ENCODE assay signal across 8 mouse cellular contexts in genomic region chr5:130950894-130951400, GRCm38 (mm10).
A peak's percentile ranks its signal among the peaks of the same experiment; 100 is the strongest.
DNase-seq lines count a peak whose midpoint lies in the region; ATAC-seq and TF ChIP-seq lines count a peak whose summit lies in the region.

No protein-coding gene starts in this region.

- ATAC-seq in megakaryocyte progenitor cell, adult 5-6 weeks (replicated peaks; ENCODE audit: poor library complexity): no peak

- no peaks in the 10 kb centered on the region for H3K36me3 ChIP-seq in kidney, adult 2 months (ENCODE audit: control insufficient read depth, insufficient read depth, low read length)

- TF ChIP-seq POLR2A in kidney, adult 2 months (IDR thresholded peaks at IDR 0.05; ENCODE audit: low read depth, low read length): no peak

- WGBS in kidney, adult 2 months: 50% methylated on average over 6 of the region's 6 CpGs

- no peak overlapping the region for H3K27ac ChIP-seq in kidney, adult 2 months (ENCODE audit: insufficient read depth, low read depth, low read length)

- no peak overlapping the region for H3K4me3 ChIP-seq in kidney, adult 2 months (ENCODE audit: insufficient read depth, low read depth, low read length)

- H3K27me3 ChIP-seq in kidney, adult 2 months (replicated peaks; ENCODE audit: control insufficient read depth, insufficient read depth, low read length): no peaks in the 10 kb centered on the region

- no peaks in the 10 kb centered on the region for H3K4me1 ChIP-seq in kidney, adult 2 months (ENCODE audit: control insufficient read depth, insufficient read depth, low read length)

- peak; percentile 35; the same call in 1 of the 2 replicates for TF ChIP-seq CTCF in kidney, adult 2 months (conservative IDR thresholded peaks at IDR 0.05; ENCODE audit: insufficient read depth, insufficient read length, low read depth, low read length)

- DNase-seq in kidney, adult 2 months: no peak
- DNase-seq in kidney, adult 18-20 months: no peak
- DNase-seq in ES-CJ7 (ENCODE audit: low read depth, low spot score): peak; percentile 69
- peak; percentile 42 to 52 for DNase-seq in cerebellum, postnatal 10 days
- DNase-seq in kidney, postnatal 14 days: peak; percentile 3
- no peak for DNase-seq in adrenal gland, adult 2 months
- no peak for DNase-seq in frontal cortex, postnatal 14 days (ENCODE audit: low spot score in 2 of 2)

Comparison
In these comparisons a context has a peak if more than half of its experiments do, and no peak if none do; other contexts are left out.
1. DNase-seq: peak in ES-CJ7 (single experiment), cerebellum, postnatal 10 days (2 of 2) and kidney, postnatal 14 days (single experiment); none in kidney, adult 2 months (single experiment), kidney, adult 18-20 months (single experiment), adrenal gland, adult 2 months (single experiment) and frontal cortex, postnatal 14 days (0 of 2).